Mouse (Mus musculus) liver, postnatal 0 days (tissue): ENCODE results near the gene Prkca. TPM values are rescaled to one million over a fixed set of nuclear protein-coding genes. Genes with fewer than 3 reads are reported as not detected.

Source experiments
- ATAC-seq: fragments of 200-750 bp; cut with Nextera tagmentation; 2 replicates; pipeline ENCODE4 v1.8.0; 2017; ENCODE audit warnings: mild to moderate bottlenecking, moderate library complexity
- DNase-seq: peaks from one replicate; pipeline ENCODE4 v3.0.0-alpha.2; 2016
- H3K27ac ChIP-seq: fragments of 300-500 bp; sonication (generic); 2 replicates; pipeline ENCODE4 v1.5.1; 2014; ENCODE audit warnings: antibody characterized with exemption, moderate library complexity, mild to moderate bottlenecking, low read depth
- H3K27me3 ChIP-seq: fragments of 300-500 bp; sonication (generic); 2 replicates; pipeline ENCODE4 v1.6.1; 2014; ENCODE audit warnings: low read length, control low read depth, mixed read lengths; ENCODE audit not compliant: insufficient read depth
- H3K36me3 ChIP-seq: fragments of 300-500 bp; sonication (generic); replicated peaks from 2 replicates; pipeline ENCODE4 v1.6.1; 2014; ENCODE audit warnings: mild to moderate bottlenecking, control low read depth, low read length, moderate library complexity, mixed read lengths; ENCODE audit not compliant: insufficient read depth
- H3K4me1 ChIP-seq: fragments of 300-500 bp; sonication (generic); 2 replicates; pipeline ENCODE4 v1.6.1; 2014; ENCODE audit warnings: antibody characterized with exemption, mild to moderate bottlenecking, control low read depth; ENCODE audit not compliant: insufficient read depth
- H3K4me2 ChIP-seq: fragments of 300-500 bp; sonication (generic); 2 replicates; pipeline ENCODE4 v1.6.1; 2014; ENCODE audit warnings: low read depth, mild to moderate bottlenecking, low read length, moderate library complexity, mixed read lengths
- H3K4me3 ChIP-seq: fragments of 300-500 bp; sonication (generic); 2 replicates; pipeline ENCODE4 v1.5.1; 2014; ENCODE audit warnings: low read depth, low read length
- H3K9ac ChIP-seq: fragments of 300-500 bp; sonication (generic); replicated peaks from 2 replicates; pipeline ENCODE4 v1.6.1; 2014; ENCODE audit warnings: mild to moderate bottlenecking, moderate library complexity
- H3K9me3 ChIP-seq: fragments of 300-500 bp; sonication (generic); 2 replicates; pipeline ENCODE4 v1.6.1; 2016; ENCODE audit warnings: mild to moderate bottlenecking, control low read depth, low read length, mixed read lengths
- CTCF ChIP-seq: sonication (generic); IDR thresholded peaks from 2 replicates; pipeline ENCODE4 v1.5.1; 2016; ENCODE audit warnings: antibody characterized with exemption, low read depth
- EP300 ChIP-seq: IDR thresholded peaks from 2 replicates; pipeline ENCODE4 v1.6.1; 2016; ENCODE audit warnings: antibody characterized with exemption, low read depth, mild to moderate bottlenecking
- WGBS: fragments of 180-500 bp; shearing (Covaris S2); extraction: QIAGEN DNeasy Blood & Tissue Kit; methylation state at CpG from one replicate; pipeline ENCODE4 v1.1.7; 2014; ENCODE audit not compliant: insufficient replicate concordance; 5-methylcytosine and 5-hydroxymethylcytosine counted together
- polyA plus RNA-seq: library from polyadenylated mRNA; unstranded; fragments of >200 nt; fragmentation: Nextera tagmentation; extraction: Ambion mirVana; gene quantifications from 2 replicates; pipeline ENCODE4 v1.2.1, GENCODE M21; 2015

Prkca gene
- polyA plus RNA-seq, 1 experiment from 2014 or later: 3.0 TPM

- 63% methylated on average over 16 of the region's 16 CpGs for WGBS
- Histone ChIP-seq H3K27ac (no peak overlapping the region), H3K4me1 (peaks cover 32% of the 10 kb centered on the region), H3K4me3 (no peak overlapping the region), H3K9me3 (no peaks in the 10 kb centered on the region), H3K36me3 (no peaks in the 10 kb centered on the region), H3K9ac (no peak overlapping the region), H3K27me3 (no peaks in the 10 kb centered on the region), H3K4me2 (no peak overlapping the region)
- TF ChIP-seq CTCF: no peak
- no peak for TF ChIP-seq EP300
- ATAC-seq: no peak
- no peak for DNase-seq
Observed at GRCm38 (mm10) chr11:108272601-108273414, 70.9 kb downstream of the Prkca start.

GRCm38 (mm10) chr11:108271305-108271704 is 72.4 kb downstream of the Prkca start:
- no peak for DNase-seq
- H3K27me3 ChIP-seq: no peaks in the 10 kb centered on the region
- H3K9me3 ChIP-seq: no peaks in the 10 kb centered on the region
- no peaks in the 10 kb centered on the region for H3K36me3 ChIP-seq
- H3K4me2 ChIP-seq: no peak overlapping the region
- no peak for ATAC-seq
- 72% methylated on average over 8 of the region's 8 CpGs for WGBS
- H3K4me1 ChIP-seq: peaks cover 39% of the 10 kb centered on the region
- no peak overlapping the region for H3K27ac ChIP-seq
- H3K4me3 ChIP-seq: no peak overlapping the region
- TF ChIP-seq EP300 (no peak), CTCF (no peak)
- no peak overlapping the region for H3K9ac ChIP-seq

- no peak overlapping the region for H3K27ac ChIP-seq
- peaks cover 39% of the 10 kb centered on the region for H3K4me1 ChIP-seq
- no peaks in the 10 kb centered on the region for H3K36me3 ChIP-seq
- no peak overlapping the region for H3K9ac ChIP-seq
- H3K4me3 ChIP-seq: no peak overlapping the region
- 77% methylated on average over 7 of the region's 7 CpGs for WGBS
- H3K9me3 ChIP-seq: no peaks in the 10 kb centered on the region
- ATAC-seq (no peak), DNase-seq (no peak)
- H3K4me2 ChIP-seq: no peak overlapping the region
- H3K27me3 ChIP-seq: no peaks in the 10 kb centered on the region
- TF ChIP-seq CTCF (no peak), EP300 (no peak)
Observed at GRCm38 (mm10) chr11:108269516-108269915, 74.2 kb downstream of the Prkca start.

GRCm38 (mm10) chr11:108268421-108269322 is 75.1 kb downstream of the Prkca start:
- Histone ChIP-seq H3K4me2 (no peak overlapping the region), H3K27ac (no peak overlapping the region), H3K4me1 (peaks cover 39% of the 10 kb centered on the region), H3K27me3 (no peaks in the 10 kb centered on the region), H3K36me3 (no peaks in the 10 kb centered on the region), H3K4me3 (no peak overlapping the region), H3K9ac (no peak overlapping the region), H3K9me3 (no peaks in the 10 kb centered on the region)
- ATAC-seq (peak; percentile 81), DNase-seq (no peak)
- WGBS: 69% methylated on average over 12 of the region's 12 CpGs
- TF ChIP-seq EP300 (no peak), CTCF (no peak)

- Histone ChIP-seq H3K27ac (no peak overlapping the region), H3K27me3 (no peaks in the 10 kb centered on the region), H3K9ac (no peak overlapping the region), H3K4me3 (no peak overlapping the region), H3K9me3 (no peaks in the 10 kb centered on the region), H3K4me2 (no peak overlapping the region; the same call in 1 of the 2 replicates), H3K4me1 (peaks cover 35% of the 10 kb centered on the region), H3K36me3 (no peaks in the 10 kb centered on the region)
- no peak for ATAC-seq
- no peak for TF ChIP-seq EP300
- no peak for TF ChIP-seq CTCF
- 75% methylated on average over 7 of the region's 7 CpGs for WGBS
- DNase-seq: no peak
Observed at GRCm38 (mm10) chr11:108267825-108268224, 75.9 kb downstream of the Prkca start.

- 73% methylated on average over 3 of the region's 3 CpGs for WGBS
- Histone ChIP-seq H3K9me3 (no peaks in the 10 kb centered on the region), H3K9ac (no peak overlapping the region), H3K4me3 (no peak overlapping the region), H3K27ac (no peak overlapping the region), H3K4me2 (no peak overlapping the region), H3K27me3 (no peaks in the 10 kb centered on the region), H3K4me1 (peaks cover 29% of the 10 kb centered on the region), H3K36me3 (no peaks in the 10 kb centered on the region)
- TF ChIP-seq CTCF (no peak), EP300 (0 out of 2 replicates have a peak, but pooled peaks have one; percentile 17)
- ATAC-seq (no peak), DNase-seq (no peak)
Observed at GRCm38 (mm10) chr11:108267066-108267465, 76.7 kb downstream of the Prkca start.
